Mouse (Mus musculus) spleen, postnatal 10 days (tissue): ENCODE data around the gene Kncn.

Experiments
- DNase-seq, 2 experiments: peaks; one replicate each; pipeline ENCODE4 v3.0.0; 2021 to 2022; ENCODE audit warnings: low spot score in 2 of 2

Gene Kncn

DNA sequence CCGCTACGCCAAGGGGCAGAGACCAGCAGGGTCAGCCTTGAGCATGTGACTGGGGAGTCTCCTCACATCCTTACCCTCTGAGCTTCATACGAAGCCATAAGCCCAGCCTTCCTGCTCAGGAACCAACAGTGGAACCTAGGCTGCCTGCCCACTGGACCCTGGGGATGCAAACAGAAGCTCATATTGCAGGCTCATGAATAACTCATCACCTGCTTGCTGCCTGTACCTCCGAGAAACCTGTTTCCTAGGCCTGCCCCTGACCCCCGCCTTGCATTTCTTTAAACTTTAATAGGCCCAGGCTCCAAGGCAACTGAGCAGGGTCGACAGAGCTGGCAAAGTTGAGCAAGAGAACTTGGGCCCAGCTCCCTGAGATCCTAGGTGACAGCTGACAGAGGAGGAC lies at the start of gene Kncn:
TSS of gene Kncn (plus strand) at position 379 of the 400 bp plus-strand sequence.
- no peak for DNase-seq

- no peak for DNase-seq
These were observed 48.6 kb upstream of the Kncn start for GRCm38 (mm10) chr4:115835576-115835975.

DNA sequence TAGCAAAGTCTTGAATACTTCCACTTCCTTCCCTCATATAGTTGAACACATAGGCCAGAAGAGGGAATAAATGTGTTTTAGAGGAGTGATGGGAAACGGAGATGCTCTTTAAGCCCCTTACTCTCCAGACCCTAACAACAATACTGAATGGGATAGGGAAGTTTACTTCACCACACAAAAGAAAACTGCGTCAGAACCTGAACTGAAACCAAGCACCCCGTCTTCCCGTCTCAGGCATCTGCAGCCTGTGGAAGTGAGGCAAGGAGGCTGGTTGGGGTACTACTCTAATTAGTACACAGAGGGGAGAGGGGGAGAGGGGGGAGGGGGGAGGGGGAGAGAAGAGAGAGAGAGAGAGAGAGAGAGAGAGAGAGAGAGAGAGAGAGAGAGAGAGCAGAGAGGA lies 46.0 kb upstream of the Kncn start:
- no peak for DNase-seq

- peak; percentile 89 to 96 for DNase-seq
These were observed 45.2 kb upstream of the Kncn start, which contains the start of gene Mknk1 for GRCm38 (mm10) chr4:115838696-115839641. Gene Mknk1, plus strand, starts transcription at chr4:115839198.

GRCm38 (mm10) chr4:115839956-115840355 lies 44.2 kb upstream of the Kncn start:
- DNase-seq: no peak

DNA sequence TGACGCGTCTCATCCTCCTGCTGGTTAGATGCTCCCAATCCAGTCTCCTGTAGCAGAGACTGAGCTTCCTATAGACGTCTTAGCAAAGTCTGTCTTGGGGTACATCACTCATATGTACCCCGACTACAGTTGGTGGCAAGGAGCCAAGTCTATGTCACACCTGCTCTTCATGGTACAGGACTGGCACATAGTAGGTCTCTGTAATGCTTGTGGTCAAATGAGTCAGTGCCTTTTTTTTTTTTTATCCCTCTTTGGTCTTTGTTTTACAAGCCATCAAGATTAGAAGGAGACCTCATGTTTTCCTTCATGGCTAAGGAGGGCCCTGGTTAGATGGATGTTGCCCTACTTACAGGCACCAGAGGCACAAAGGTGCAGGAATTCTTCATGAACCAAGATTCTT lies 43.4 kb upstream of the Kncn start:
- DNase-seq: no peak

DNA sequence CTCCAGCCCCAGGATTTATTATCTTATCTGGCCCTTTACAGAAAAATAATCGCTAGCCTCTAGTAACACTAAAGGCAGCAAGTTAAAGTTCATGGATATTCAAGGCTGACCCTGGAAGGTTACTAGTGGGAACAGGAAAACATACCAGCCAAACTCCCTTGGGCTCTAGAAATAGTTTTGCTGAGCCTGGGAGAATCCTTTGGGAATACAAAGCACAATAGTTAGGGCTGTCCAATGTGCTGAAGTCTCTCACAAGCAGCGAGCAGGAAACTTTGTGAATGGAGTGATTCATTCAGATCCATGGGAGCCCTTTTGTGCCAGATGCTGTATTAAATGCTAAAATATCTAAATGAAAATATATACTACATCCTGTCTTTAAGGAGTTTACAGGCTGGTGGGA lies 37.5 kb upstream of the Kncn start:
- no peak for DNase-seq

GRCm38 (mm10) chr4:115847377-115847776 lies 36.8 kb upstream of the Kncn start:
- no peak for DNase-seq

DNA sequence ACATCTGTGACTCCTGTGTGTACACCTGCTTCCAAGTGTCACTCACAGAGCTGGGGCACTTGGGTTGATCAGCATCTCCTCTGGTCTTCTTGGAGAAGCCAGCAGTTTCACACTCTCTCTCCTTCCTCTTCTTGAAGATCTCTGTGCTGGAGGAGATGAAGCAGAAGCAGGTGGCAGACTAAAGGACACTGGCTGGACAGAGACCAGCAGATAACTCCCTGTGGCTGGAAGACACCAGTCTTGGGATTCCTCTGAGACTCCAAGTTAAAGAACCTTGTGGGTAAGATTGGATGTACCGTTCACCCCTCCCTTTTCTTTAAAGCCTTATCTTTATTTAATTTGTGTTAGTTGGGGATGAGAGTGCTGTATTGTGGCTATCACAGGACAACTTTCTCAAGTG lies 36.1 kb upstream of the Kncn start:
- peak in 1 of 2 experiments; percentile 47 for DNase-seq

- peak; percentile 74 to 78 for DNase-seq
These were observed 35.1 kb upstream of the Kncn start for GRCm38 (mm10) chr4:115848990-115849677.

GRCm38 (mm10) chr4:115850111-115850510 lies 34.1 kb upstream of the Kncn start:
- DNase-seq: peak in 1 of 2 experiments; percentile 48

DNA sequence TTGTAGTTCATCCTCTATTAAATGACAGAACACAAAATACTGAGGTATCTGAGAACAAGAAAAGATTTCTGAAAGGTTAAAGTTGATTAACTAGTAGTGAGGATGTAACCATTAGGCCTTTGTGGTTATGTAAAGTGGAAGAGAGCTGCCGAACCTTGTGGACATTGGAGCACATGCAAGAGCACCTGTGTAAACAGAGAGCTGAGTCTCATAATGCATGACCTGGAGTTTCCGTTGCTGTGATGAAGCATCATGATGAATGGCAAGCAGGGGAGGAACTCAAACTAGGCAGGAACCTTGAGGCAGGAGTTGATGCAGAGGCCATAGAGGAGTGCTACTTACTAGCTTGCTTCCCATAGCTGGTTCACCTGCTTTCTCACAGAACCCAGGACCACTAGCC lies 33.6 kb upstream of the Kncn start:
- no peak for DNase-seq

GRCm38 (mm10) chr4:115851569-115851968 lies 32.6 kb upstream of the Kncn start:
- no peak for DNase-seq

DNA sequence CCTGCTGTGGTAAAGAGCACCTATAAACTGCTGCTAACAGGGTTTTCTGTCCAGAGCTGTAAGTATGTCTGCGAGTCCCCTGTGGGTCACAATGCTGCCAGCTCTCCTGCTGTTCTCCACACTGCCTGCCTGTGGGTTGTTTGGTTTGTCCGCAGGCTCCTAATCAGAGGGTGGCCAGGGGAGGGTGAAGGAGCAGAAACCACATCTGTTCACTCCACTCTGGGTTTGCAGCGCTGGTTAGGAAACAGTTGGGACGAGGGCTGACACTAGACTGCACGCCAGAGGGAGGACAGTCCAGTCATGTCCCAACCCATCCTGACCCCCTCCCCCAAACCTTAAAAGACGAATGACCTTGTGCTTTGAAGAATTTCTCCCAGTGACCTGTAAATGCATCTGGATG lies 29.1 kb upstream of the Kncn start:
- DNase-seq: no peak

DNA sequence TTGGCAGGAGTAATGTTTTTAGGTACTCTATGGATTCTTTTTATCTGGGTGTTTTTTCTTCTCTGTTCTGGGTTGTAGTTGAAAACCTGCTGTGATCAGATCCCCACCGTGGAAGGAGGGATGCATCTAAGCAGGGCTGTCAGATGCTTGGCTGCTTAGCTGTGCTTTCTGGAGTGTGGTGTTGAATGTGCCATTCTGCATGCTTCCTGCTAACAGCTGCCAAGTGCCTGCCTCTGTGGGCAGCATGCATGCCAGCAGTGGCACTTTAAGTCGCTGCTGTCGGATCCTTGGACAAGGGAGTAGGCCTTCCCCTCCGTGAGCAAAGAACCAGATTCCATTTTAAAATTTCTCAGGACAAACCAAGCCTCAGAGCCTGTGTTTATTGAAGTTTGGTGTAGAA lies 28.6 kb upstream of the Kncn start:
- DNase-seq: no peak

- peak; percentile 28 to 44 for DNase-seq
These were observed 27.9 kb upstream of the Kncn start for GRCm38 (mm10) chr4:115856282-115856681.

- DNase-seq: no peak
These were observed 26.8 kb upstream of the Kncn start for GRCm38 (mm10) chr4:115857293-115857883.

DNA sequence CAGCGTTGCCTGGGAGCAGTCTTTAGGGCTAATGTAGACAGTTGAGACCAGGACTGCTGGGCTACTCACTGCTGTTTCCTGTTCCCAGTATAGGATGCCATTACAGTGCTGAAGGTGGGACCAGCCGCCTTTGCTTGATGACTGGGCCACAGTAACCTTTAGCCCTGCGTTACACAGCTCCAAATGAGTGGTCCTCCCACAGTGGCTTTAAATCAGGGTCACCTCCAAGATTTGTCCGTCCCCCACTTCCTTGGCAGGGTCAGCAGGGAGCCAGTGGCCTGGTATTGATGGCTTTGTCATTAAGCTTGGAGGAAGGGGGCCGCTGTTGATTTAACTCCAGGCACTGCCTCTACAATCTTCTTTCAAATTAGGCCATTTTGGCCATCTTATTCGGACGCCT lies 20.8 kb upstream of the Kncn start:
- no peak for DNase-seq

DNA sequence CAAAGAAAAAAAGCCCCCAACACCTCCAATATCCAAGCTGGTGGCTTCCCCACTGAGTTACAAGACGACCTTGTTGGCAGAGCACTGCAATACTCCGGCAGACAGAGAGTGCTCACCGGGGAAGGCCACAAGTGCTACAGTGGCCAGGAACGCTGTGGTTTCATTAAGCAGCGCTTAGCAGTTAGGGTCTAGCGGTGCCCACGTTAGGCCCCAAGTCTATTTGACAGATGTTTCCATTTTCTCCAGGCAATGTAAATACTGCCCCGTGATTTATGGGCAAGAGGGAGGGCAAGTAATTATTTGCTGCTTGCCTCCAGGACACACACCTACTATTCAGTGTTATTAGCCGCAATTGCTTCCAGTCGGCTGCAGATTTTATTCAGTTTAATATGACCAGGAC lies 20.3 kb upstream of the Kncn start:
- DNase-seq: no peak

DNA sequence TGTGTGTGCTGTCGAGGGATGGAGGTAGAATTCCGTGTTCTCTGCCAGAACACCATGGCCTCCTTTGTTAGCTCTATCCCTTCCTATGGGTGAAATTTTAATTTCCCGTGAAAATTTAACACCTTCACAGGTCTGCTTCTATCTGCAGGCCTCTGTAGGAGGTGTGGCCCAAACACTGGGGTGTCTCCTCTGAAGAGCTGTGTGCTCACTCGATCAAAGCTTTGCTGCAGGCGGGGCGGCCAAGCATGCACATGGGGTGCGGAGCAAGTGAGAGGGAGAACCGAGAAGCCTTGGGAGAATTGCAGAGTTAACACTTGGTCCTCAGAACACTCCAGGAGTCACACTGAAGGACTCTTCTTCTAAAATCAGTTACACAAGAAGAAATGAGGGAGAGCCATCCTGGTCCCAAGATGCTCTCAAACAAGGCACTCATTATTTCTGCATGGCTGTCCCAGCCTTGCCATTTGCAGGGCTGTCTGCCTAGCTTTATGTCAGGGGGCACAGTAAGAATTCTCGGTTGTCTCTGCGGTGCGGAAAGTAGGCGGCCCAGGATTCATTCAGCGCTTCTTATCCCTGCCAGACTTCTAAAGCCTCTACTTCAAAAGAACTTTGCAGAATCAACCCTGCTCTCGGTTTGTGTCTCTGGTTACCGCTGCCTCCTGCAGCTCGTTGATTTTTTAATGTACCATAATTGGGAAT lies 14.5 kb upstream of the Kncn start:
- DNase-seq: no peak

GRCm38 (mm10) chr4:115873231-115873630 lies 11.0 kb upstream of the Kncn start:
- no peak for DNase-seq

DNA sequence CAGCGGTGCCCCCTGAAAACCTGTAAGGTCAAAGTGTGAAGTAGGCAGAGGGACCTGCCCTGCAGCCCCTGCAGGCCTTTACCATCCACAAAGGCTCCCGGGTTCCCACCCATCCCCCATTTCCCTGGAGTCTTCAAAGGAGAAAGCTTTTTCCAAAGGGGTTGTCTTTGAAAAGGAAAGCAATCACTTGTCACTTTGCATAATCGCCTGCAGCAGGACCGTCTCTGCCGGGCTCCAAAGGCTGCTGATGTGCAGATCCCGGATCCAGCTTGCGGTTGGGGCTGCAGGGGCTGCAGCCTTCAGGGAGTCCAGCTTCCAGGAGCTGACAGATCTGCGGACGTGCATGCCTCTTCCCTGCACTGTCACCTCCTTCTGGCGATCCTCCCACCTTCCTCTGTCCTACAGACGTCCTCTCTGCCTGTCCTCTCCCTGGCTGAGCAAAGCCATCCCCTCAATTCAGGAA lies 6.0 kb upstream of the Kncn start:
- no peak for DNase-seq
